Mouse (Mus musculus) gastrocnemius, postnatal 36 days (tissue): ENCODE measurements around the gene Gm10382. TPM values are rescaled to one million over a fixed set of nuclear protein-coding genes. Genes with fewer than 3 reads are reported as not detected.
A peak's percentile ranks its signal among the peaks of the same experiment; 100 is the strongest.
"Not testable (repeated sequence)": the region's sequence is repeated elsewhere in the genome, so short reads cannot be mapped to it uniquely, and the experiment has no call there.

Experiments
- DNase-seq, 2 experiments: peaks; one replicate each; pipeline ENCODE4 v3.0.0; 2022
- intact Hi-C: fragments of 180-260 bp; cut with DNase I; formaldehyde crosslinking; loops from one replicate; pipeline ENCODE4 v1.15.1; 2025
- total RNA-seq, 2 experiments: library from RNA; stranded (reverse); gene quantifications; 2 replicates each; pipeline ENCODE4 v1.2.3; 2021

Gene Gm10382
- total RNA-seq, 2 experiments from 2014 or later: 0.20 TPM; not detected in 1

GRCm38 (mm10) chr5:125408842-125409241, 19.7 kb downstream of the Gm10382 start:
- intact Hi-C loops: no loop called here
- peak; percentile 70 to 80 for DNase-seq

DNA sequence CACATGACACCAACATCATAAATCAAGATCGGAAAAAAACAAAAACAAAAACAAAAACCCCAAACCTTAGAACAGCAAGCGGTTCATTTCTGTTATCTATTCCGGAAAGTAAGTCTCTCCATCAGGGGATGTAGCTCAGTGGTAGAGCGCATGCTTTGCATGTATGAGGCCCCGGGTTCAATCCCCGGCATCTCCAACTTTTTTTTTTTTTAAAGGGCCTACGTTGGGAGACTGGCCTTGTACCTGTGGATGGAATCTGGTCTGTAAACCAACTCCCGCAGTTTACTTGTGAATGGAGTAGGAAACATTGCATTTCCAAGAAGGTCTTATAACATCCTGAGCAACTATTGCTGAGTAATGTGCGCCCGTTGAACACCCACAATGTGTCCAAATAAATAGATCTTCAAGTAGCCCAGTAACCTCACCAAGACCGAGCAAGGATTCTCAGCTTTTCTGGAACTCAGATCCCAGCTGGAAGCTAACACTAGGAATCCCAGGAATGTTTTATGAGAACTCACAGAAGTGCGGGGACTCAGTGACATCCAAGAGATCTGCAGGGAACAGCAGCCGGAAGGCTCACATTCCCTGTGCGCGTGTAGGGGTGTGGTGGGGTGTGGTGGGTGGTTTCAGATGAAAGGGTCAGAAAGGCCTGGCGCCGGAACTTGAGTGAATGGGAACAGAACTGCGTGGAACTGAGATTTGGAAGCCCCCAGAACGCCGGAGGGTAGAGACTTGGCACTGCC, 20.4 kb downstream of the Gm10382 start:
- intact Hi-C loops: no loop called here
- no peak for DNase-seq

- intact Hi-C loops: no loop called here
Observed at GRCm38 (mm10) chr5:125411972-125412530, 22.9 kb downstream of the Gm10382 start.

DNA sequence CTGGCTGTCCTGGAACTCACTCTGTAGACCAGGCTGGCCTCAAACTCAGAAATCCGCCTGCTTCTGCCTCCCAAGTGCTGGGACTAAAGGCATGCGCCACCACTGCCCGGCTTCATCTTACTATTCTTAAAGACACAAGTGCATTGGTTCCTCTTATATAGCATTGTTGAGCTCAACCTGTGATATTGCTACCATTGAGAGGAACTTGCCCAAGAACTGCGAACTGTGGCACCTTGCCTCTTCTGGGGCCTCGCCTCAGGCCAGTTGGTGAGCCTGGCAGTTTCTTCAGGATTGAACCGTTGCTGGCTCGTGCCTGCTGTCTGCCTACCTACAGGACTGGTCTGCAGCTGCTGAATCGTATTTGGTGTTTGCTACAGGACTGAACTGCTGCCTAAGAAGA, 23.4 kb downstream of the Gm10382 start:
- intact Hi-C loops, DNase-seq: not testable (repeated sequence)

More at GRCm38 (mm10) chr5:125411972-125412530, 22.9 kb downstream of the Gm10382 start:
- DNase-seq: peak in 1 of 2 experiments; percentile 58

- intact Hi-C loops: no loop called here
- DNase-seq: no peak
Observed at GRCm38 (mm10) chr5:125413763-125414162, 24.6 kb downstream of the Gm10382 start.

DNA sequence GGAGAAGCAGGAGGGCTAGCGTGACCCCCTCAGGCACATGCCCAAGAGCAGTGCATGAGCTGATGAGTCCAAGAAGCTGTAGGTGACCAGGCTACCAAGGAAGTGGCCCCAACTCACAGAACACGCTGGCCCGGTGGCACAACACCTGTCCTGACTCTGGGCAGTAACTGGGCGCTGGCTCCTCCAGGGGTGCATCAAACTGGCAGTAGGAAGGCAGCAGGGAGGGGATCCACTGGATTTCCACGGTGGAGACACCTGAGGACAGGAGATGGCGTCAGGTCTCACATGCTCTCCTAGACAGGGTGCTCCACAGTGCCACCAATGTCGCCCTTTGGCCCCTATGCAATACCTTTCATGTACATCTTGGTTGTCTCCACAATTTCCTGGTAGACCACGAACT, 27.1 kb downstream of the Gm10382 start:
- DNase-seq: no peak
- intact Hi-C loops: loop anchor here (5.0 kb wide), 1 partner anchor 41 kb away; no protein-coding TSS in a partner anchor

- DNase-seq: no peak
- intact Hi-C loops: loop anchor here (5.0 kb wide), 1 partner anchor 39 kb away; no protein-coding TSS in a partner anchor
Observed at GRCm38 (mm10) chr5:125418636-125419035, 29.5 kb downstream of the Gm10382 start.

DNA sequence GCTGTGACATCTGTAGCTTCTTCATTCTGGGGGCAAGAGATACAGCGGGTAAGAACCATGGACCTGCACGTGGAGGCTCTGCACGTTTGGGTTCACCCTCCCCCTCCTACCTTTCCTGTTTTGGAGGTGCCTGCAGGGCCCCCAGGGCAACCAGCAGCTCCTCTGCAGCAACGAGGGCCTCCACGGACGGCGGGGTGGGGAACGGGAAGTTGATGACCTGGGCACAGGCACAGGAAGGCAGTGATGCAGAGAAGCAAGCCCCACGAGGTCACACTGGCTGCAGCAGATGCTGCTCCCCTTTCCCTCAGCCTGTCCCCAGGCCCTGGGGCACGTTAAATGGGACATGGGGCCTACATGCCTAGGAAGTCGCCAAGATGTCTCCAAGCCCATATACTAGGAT, 30.0 kb downstream of the Gm10382 start:
- no peak for DNase-seq
- intact Hi-C loops: loop anchor here (5.0 kb wide), 1 partner anchor 38 kb away; no protein-coding TSS in a partner anchor

DNA sequence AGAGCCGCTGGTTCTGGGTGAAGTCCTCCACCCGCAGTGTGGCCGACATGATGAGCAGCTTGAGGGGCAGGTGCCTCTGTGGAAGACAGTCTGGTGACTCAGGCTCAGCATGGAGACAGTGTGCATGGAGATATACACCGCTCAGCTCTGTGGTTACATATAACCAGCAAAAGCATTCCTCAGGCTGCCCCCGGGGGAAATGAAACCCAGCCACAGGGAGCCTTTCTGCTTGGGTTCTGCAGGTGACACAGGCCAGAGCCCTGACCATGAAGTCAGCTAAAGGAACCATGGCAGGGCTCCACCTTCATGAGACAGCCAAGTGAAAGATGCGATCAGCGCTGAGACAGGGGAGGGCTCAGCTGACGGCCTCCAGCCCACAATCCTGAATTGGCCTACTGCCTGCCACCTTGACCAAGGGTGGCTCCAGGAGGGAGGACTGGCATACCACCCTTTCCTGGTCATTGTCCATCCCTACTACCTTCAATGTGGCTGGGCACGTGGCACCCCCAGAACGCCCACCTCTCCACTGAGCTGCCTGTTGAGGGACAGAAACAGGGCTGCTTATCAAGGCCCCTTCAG, 36.7 kb downstream of the Gm10382 start:
- no peak for DNase-seq
- intact Hi-C loops: no loop called here

GRCm38 (mm10) chr5:125426343-125426742, 37.2 kb downstream of the Gm10382 start:
- intact Hi-C loops: no loop called here
- no peak for DNase-seq

DNA sequence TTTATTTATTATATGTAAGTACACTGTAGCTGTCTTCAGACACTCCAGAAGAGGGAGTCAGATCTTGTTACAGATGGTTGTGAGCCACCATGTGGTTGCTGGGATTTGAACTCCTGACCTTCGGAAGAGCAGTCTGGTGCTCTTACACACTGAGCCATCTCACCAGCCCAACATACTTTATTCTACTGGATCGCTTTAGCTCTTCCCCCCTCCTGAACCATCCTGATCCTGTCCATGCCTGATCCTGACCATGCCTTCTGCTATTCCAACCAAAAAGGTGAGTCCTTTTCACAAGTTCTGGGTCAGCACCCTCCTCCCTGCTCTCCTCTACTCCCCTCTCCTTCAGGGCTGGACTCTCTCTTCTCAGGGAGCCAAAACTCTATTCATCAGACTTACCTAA, 43.2 kb downstream of the Gm10382 start:
- DNase-seq, intact Hi-C loops: not testable (repeated sequence)

GRCm38 (mm10) chr5:125433793-125434337, 44.7 kb downstream of the Gm10382 start, which contains the start of gene Dhx37:
Gene Dhx37, minus strand, starts transcription at chr5:125434121.
- DNase-seq: peak; percentile 85 to 93
- intact Hi-C loops: no loop called here

GRCm38 (mm10) chr5:125434347-125434746, 45.2 kb downstream of the Gm10382 start:
- DNase-seq, intact Hi-C loops: not testable (repeated sequence)

Other genes with a start within 250 kb of the Gm10382 start
- 100 to 1,000 TPM; 102 to 112 TPM for gene Ncor2, start 210.1 kb upstream of the Gm10382 start, total RNA-seq
- 10 to 100 TPM; 20.3 to 20.5 TPM for gene Scarb1, start 48.2 kb upstream of the Gm10382 start, total RNA-seq
- 1,000 to 10,000 TPM; 1,061 to 1,578 TPM for gene Ubc, start 880 bp downstream of the Gm10382 start, total RNA-seq
- 1 to 10 TPM; 3.4 to 4.3 TPM for gene Dhx37, start 44.8 kb downstream of the Gm10382 start, total RNA-seq
- gene Bri3bp, start 52.2 kb downstream of the Gm10382 start, total RNA-seq: 1 to 10 TPM; 3.8 to 4.0 TPM
- gene Aacs, start 86.5 kb downstream of the Gm10382 start, total RNA-seq: 1 to 10 TPM; 2.5 to 3.8 TPM
- under 1 TPM; 0.05 to 0.07 TPM for gene Tmem132b, start 142.5 kb downstream of the Gm10382 start, total RNA-seq